Mouse (Mus musculus) R1 (cell line): ENCODE results near the gene Trpc5.
A peak's percentile ranks its signal among the peaks of the same experiment; 100 is the strongest.

Source experiments
- DNase-seq: peaks from one replicate; pipeline ENCODE4 v3.0.0-alpha.2; 2018; ENCODE audit warnings: low read depth, low spot score

The Trpc5 gene

DNA sequence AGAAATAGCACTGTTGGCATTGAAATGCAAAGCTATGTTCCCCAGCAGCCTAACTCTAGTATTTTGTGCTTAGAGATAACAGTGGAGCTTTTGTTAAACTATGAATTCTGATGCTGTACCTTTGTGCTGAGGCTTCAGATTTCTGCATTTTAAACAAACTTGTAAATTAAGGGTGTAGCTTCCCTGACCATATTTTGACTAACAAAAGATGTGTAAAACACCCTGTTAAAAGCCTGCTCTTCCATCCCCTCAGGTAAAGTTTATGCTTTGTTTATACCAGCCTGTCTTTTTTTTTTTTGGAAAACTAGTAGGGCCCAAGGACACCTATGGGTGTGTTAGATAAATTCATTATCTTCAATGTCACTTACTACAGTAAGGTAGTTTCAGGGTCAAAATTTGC, 350.0 kb downstream of the Trpc5 start:
- DNase-seq = peak; percentile 77

DNA sequence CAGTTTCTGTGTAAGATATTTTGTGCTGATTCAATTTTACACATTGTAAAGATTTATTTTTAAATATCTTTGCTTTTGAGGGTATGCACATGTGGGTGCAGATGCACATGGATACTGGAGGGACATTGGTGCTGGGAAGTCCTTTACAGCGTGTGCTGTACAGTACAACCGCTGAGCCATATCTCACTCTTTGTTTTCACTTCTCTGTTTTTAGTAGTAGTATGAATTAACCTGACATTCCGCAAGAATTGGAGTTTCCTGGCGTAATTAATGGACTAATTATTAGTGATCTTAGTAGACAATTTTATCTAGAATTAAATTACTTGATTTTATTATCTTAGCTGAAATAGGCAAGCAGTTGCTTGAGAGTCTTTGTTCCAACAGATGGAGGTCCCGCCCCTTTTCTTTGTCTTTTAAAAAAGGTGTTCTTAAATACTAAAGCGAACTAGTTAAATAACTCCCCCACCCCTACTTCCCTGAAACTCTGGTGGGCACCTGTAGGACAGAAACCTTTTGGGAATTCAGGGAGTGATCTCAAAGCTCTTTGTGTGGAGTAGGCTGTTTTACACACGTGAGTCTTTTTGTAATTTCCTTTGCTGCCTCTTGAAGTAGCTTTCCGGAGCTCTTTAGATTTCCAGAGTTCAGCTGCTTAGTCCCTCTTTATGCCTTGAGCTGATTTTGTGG, 352.5 kb downstream of the Trpc5 start:
- peak; percentile 94 for DNase-seq
